Mouse (Mus musculus) yolk sac, embryonic 10.5 days (tissue): Measurements from ENCODE around the gene Rinl.
A peak's percentile ranks its signal among the peaks of the same experiment; 100 is the strongest.

Source experiments
- DNase-seq: peaks from one replicate; pipeline ENCODE4 v3.0.0-alpha.2; 2017; ENCODE audit warnings: low spot score

The Rinl gene

DNA sequence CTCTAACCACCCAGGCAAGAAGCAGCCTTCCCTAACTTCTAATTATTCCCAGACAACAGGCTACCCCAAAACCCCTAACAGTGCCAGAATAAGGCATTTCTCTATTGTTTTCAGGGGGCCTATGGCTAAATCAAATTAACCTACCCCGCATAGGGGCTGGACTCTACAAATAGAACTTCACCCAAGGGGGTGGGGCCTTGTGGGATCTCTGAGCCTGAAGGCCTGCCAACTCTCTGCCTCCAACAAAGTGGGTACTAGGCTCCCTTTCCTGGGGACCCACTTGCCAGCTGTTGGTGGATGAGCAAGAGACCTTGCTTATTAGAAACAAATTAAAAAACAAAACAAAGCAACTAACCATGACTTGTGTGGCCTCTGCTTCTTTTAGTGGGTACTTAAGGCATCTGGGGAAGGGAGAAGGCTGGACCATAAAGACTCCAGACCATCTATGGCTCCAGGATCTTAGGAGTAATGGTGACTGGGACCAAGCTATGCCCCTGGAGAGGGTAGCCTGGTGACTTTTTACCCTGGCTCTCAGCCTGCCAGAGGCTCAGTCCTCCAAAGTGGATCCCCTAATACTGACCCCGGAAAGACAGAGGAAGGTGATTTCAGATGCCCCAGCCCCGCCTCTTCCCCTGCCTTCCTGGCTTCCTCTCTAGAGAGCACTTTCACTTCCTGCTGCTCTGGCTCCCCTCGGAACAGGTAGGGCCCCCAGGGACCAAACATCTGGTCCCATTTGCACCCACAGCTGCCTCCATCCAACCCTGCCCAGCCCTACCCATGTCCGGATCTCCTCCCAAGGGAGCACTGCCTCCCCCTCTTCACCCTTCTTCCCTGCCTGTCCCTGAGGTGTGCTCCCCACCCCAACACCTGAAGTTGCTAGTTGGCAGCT lies at the start of gene Rinl:
Gene Rinl (plus strand): TSS at position 663 of the 889 bp plus-strand sequence.
- DNase-seq = no peak

DNA sequence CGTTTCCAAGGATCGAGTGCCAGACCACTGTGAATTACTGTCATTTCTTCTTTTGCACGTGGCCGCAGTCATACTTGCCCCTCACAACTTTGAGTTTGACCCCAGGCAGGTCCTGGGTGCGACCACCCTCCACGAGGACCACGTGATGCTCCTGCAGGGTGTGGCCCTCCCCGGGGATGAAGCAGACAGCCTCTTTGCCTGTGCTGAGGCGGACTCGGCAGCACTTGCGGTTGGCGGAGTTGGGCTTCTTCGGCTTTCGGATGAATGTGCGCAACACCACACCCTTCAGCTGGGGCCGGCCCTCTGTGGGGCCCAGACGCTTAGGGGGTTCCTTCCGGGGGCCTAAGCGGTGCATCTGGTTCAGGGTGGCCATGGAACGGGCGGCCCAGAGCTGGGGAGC lies 48.9 kb upstream of the Rinl start:
- DNase-seq = no peak

DNA sequence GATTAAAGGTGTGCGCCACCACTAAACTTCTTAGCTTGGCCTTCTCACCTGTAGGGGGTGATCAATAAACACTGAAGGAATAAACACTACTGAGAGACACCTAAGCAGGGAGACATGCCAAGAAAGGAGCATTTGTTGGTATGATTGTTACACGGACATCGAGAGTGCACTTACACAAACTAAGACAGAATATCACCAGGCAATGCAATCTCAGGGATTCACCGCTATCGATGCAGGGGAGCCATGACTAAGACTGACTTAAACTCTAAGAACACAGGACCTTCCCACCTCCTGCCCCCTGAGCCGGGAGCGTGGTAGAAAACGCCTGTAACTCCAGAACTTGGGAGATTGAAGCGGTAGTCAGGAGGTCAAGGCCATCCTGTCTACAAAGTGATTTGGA lies 47.8 kb upstream of the Rinl start:
- DNase-seq = no peak

DNA sequence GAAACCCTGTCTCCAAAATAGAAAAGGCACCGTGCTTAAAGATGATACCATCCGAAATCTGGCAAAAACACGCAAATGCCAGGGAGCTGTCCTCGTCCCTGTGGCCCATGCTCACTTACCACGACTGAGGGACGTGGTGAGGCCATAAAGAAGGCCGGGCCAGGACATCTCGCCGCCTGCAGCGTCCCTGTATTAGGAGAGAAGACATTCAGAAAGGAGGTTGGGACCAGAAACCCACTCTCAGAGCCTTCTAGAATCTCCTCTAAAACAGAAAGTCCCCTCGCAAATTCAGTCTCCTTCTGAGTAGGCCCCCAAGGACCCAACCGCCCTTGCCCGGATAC lies 47.4 kb upstream of the Rinl start:
- DNase-seq = no peak

DNA sequence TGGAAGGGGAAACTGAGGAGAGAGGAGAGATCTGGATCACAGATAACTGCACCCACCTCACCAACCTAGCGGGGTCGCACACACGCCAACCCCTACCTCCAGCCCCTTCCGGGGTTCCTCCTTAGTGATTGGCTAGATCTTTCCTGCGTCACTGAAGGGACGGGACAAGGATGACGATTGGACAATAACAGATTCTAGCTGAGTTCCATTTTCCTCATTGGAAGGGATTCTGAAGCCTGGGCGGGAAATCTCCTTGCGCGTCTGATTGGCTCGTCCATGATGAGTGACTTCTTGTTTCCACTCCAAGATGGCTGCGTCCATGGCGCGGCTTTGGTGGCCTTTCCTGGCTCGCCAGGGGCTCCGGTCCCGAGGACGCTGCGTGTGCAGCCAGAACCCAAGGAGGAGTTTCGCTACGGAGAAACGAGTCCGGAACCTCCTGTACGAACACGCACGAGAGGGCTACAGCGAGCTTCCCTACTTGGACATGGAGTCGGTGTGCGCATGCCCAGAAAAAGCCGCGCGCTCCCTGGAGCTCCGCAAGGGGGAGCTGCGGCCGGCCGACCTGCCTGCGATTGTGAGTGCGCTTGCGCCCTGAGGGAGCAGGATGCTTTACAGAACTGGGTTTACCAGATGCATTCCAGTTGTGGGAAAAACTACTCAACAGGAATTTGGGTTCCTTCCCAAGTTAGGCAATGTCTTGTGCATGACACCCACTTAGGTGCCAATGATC lies 46.9 kb upstream of the Rinl start, which contains the start of the genes Mrps12 and Sars2:
Gene Mrps12 (minus strand): TSS at position 112 of the 730 bp plus-strand sequence.
Gene Sars2 (plus strand): TSS at position 284 of the 730 bp plus-strand sequence.
- DNase-seq = peak; percentile 97

DNA sequence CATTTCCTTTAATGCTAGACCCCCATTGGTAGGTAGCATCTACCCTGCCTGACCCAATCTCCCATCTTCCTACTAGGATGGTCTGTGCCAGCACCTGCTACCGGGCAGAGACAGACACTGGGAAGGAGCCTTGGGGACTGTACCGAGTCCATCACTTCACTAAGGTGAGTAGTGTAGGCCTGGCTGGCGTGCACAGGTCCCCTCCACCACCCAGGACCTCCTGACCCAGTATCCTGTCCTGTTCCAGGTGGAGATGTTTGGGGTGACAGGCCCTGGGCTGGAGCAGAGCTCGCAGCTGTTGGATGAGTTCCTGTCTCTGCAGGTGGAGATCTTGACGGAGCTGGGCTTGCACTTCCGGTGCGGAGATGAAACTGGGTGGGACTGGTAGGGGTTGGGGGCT lies 38.8 kb upstream of the Rinl start:
- DNase-seq = no peak

DNA sequence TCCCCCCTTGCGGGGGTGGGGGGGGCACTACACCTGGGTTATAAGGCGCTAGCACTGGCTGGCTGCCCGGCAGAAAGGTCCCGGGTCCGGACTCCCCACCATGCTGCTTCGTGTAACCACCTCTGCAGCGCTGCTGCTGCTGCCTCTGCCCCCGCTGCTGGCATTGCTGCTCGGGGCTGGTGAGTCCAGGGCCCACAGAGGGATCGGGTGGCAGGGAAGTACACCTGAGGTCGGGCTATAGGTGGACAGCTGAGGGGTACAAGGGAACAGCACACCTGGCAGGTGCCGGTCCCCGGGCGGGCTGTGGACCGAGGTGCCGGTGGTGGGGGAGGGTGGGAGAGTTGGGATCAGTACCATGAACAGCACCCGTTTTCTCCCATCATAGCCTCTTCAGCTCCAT lies 32.7 kb upstream of the Rinl start, which contains the start of gene Ccer2:
Gene Ccer2 (plus strand): TSS at position 96 of the 400 bp plus-strand sequence.
- DNase-seq = no peak

DNA sequence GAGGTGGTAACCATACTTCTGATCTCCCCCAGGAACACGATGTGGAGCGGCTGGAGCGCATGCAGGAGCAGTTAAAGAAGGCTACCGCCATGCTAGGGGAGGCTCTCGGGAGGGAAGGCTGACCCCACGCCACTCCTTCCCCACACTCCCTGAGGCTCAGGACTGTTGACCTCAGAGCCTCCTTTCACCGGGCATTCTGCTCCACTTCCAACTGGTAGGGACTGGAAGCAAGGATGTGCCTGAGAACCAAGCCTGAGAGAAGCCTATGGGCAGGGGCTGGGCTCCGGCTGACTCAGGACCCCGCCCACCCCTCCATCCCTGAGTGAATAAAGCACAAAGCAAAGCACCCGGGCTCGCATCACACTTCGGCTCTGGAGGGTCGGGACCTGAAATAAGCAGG lies 30.1 kb upstream of the Rinl start:
- DNase-seq = no peak

DNA sequence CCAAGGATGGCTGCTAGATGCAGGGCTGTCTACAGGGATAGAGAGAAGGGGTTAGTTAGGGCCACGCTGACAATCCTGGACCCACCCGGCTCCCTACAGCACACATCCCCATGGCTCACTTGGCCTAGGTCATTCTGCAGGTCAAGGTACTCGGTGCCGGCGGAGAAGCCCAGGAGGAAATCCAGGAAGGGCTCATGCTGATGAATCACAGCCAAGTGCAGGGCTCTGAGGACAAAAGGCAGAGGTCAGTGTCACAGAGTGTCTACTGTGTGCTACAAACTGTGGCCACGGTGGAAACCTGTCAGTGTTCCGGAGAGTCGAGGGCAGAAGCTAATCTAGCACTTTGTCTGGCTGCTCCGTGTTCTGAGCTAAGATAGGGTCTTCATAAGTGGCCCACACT lies 26.9 kb upstream of the Rinl start:
- no peak for DNase-seq

DNA sequence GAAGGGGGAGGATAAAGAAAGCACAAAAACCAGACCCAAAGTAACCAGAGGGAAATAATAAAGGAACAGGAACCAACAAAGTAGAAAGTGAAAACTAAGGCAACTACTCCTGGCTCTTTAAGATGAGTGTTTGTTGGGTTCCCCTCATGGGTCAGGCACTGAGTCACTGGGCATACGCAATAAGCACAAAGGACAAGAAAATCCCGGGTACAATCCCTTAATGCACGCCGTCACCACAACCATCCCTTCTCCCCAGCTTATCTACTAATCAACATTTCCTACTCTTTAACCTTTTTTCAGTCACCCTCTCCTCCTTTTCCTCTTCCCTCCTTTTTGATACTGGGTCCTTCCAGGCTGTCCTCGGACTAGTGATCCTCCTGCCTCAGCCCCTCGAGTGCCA lies 23.6 kb upstream of the Rinl start:
- no peak for DNase-seq

DNA sequence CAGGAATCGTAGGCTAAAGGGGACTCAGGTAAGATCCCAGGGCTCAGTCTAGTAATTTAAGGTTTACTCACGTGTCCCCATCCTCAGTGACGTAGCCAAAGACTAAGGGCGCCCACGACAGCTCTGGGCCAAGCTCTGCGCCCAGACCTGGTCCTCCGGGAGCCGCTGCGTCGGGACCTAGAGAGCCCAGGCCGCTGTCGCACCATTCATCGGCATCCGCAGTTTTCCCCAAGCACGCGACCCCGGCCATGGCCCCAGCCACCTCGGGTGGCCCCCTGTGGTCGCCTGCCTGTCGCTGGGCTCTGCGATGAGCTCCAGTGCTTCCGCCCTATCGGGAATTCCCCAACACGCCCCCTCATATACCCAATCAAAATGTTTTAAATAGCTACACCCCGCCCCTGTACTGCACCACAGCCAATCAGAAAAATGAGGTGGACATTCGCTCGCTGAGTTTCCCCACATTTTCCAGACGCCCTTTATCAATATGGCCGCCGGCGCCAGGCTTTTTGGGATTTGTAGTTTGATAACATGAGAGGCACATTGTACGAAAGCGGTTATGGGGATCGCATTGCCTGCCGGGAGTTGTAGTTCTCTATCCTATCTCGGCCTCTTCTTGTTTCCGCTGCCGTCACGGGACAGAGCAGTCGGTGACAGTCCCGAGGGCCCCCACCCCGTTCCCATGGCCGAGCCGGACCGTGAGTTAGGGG lies 22.4 kb upstream of the Rinl start, which contains the start of gene Sirt2:
Gene Sirt2 (plus strand): TSS at position 563 of the 707 bp plus-strand sequence.
- DNase-seq = peak; percentile 99

DNA sequence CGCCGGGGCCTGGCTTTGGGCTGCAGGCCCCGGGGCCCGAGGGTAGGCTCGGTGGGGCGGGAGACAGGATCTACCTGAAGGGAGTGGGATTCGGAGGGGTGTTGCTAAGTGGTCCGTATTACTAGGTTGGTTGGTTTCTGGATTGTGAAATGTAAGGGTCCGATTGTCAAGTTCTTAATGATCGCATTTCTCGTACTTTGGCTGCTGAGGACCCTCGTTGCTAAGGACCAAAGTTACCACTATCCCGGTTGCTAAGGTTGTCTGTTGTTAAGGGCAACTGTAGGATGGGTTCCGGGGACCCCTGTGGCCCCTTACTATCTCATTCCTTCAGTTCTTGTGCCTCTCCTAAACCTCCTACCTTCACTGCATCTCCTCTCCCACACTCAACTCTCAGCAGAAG lies 21.9 kb upstream of the Rinl start:
- no peak for DNase-seq

DNA sequence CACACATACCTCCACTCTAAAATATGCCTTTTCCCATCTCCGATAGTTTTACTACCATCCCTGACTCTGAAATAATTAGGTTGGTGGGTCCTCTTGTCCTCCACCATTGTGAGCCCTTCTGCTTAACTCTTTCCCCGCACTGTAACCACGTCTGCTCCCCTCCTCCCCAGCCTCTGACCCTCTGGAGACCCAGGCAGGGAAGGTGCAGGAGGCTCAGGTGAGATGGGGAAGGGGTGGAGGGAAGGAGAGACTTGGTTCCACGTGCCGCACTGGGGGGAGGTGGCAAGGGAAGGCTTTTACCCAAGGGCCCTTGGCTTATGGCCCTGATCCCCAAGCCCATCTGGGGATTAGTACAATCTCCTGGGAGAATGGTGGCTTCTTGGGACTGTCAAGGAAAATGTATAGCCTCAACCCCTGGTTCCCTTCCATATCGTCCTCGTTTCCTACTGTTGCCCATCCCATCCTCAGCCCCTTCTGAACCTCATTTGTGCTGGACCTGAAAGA lies 21.3 kb upstream of the Rinl start, which contains the start of gene Nfkbib:
Gene Nfkbib (minus strand): TSS at position 51 of the 504 bp plus-strand sequence.
- no peak for DNase-seq

DNA sequence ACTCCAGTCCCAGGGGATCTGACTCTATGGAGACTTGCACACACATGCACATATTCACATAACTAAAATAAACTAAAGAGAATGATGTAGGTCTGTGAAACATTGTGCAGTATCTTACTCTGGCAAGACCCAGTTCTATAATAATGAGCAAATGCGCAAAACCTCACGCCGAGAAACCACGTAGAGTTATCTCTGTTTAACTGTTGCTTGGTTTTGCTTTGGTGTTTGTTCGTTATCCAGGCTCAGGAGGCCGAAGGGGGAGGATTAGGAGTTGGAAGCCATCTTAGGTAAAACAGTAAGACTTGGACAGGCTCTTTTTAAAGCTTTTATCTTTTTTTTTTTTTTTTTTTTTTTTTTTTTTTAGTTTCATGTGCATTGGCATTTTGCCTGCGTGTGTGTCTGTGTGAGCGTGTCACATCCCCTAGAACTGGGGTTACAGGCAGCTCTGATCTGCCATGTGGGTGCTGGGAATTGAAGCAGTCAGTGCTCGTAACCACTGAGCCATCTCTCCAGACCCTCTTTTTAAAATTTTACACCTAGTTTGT lies 19.3 kb upstream of the Rinl start:
- no peak for DNase-seq

DNA sequence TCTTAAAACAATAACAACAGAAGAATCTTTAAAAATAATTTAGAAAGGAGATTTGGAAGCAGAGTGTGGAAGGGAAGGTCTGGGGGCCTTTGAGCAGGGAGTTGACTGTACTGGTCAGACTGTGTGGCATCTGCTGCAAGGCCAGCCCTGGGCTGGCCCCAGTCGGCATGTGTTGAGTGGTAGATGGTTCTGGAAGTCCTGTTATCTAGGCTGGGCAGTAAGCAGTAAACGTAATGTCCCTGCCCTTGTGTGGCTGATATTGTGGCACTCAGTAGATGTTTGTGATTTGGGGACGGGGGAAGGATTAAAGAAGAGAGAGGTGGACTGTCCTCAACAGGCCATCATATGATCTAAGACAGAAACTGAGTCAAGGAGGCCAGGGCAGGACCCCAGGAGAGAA lies 18.5 kb upstream of the Rinl start:
- DNase-seq = no peak

DNA sequence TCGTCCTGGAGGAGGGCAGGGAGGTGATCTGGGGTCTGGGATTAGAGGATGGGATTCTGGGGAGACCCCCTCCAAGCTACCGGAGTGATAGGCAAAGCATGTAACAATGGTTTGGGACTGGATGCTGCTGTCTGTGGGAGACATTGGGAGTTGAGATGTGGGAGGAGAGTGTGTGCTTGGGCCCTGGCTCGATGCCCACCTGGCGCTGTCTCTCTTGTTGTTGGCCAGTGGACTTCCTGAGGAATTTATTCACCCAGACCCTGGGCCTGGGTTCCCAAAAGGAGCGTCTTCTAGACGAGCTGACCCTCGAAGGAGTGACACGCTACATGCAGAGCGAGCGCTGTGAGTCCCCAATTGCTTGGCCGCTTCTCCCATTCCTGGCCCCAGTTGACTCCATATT lies 16.9 kb upstream of the Rinl start:
- DNase-seq = no peak

DNA sequence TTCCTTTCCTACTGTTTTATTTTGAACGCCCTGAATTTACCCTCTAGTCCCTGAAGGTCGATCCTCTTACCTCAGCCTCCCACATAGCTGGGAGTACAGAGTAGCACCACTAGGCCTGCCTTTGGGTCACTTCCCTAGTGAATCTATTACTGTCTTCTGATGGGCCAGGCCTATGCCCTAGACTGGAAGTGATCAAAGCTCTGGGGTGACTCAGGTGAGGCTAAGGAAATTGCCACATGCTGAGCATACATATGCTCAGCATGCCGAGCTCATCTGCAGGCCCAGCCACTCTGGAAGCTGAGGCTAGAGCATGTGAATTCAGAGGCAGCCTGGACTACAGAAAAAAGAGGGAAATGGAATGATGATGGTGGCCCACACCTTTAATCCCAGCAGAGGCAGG lies 15.6 kb upstream of the Rinl start:
- DNase-seq = no peak

DNA sequence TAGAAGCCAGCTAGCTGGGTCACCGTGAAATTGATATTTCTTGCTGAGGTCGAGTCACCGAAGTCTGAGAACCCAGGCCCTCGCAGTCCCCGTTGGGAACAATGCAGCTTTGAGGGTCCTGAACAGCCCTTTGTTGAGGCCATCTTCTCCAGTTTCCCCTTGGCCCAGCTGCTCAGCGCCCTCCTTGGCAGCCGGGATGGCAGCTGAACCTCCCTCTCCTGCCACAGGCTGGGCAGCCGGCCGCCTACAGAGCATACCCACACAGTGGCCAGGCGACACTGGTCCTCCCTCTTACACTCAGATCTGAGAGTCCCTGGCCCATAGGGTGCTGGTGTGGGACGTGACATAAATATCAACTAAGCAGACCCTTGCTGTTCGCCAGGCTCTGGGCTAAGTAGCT lies 14.6 kb upstream of the Rinl start:
- no peak for DNase-seq

DNA sequence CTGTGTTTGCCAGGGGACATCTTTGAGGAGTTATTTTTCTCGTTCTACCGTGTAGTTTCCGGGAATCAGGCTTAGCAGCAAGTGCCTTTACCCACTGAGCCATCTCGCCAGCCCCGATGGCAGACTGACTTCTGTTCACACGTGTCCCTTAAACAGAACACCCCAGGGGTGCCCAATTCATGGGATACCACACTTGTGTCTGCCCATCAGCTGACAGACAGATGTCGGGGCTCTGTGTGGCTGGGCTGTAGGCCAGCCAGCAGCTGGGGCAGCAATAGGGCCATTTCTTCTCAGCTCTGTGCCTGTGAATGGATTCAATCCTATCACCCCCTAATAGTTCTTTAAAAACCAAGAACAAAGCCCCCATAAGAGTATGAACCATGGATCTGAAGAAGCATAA lies 13.6 kb upstream of the Rinl start:
- no peak for DNase-seq

DNA sequence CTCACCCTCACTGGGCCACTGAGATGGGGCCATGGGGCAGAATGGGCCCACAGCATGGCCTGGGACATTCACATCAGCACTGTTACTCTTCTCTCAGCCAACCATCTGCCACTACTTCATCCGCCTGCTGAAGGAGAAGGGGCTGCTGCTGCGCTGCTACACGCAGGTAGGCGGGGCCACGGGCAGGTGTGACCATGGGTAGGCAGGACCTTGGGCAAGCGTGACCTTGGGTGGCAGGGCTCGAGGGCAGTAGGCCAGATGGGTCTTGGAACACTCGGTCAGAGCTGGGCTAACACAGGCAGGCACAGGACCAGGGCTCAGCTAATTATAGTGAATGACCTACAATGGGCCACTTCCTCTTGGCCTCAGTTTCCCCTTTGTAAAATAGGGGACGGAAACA lies 9.9 kb upstream of the Rinl start:
- no peak for DNase-seq

DNA sequence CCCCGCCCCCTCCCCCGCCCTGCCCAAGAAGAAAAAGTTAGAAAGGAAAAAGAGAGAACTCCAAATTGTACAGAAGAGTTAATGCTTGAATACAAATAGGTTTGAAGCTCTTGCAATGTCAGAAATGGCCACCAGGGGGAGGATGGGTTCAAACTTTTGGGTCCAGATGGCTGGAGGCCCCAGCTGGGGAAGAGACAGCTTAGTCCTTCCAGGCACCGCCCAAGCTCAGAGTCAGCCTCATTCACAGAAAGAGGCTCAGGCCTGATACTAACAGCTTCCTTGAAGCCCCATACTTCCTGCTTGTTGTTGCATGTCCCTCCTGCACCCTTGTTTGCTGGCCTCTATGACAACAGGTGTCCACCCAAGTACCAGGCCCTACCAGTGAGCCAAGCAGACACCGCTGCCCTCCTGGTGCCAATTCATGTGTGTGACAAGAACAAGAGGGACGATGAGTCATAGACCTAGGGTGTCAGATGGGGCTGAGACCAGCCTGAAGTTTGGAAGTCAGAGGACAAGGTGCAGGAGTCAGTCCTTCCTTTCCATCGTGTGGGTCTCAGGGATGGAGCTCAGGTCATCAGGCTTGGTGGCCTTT lies 8.6 kb upstream of the Rinl start:
- peak; percentile 75 for DNase-seq

DNA sequence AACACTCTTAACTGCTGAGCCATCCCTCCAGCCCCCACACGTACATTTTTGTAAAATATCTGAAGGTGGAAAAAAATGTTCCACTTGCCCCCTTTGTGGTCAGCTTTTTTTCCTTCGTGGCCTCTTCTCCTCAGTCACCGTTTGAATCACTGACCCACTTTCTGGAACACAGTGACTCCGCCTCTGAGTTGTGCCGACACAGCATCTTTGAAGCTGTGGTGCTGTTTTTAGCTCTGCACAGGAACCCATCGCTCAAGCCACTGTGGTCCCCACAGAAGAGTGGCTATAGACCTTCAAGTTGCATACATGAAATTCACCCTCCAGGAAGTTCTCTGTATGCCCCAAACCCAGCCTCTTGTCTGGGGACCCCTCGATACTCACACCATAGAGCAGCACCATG lies 7.9 kb upstream of the Rinl start:
- DNase-seq = no peak
